Mouse (Mus musculus) stomach, postnatal 0 days (tissue): ENCODE data around the gene E2f4. TPM values are rescaled to one million over a fixed set of nuclear protein-coding genes. Genes with fewer than 3 reads are reported as not detected.
A peak's percentile ranks its signal among the peaks of the same experiment; 100 is the strongest.

ENCODE experiments used
- ATAC-seq: fragments of 200-750 bp; cut with Nextera tagmentation; 2 replicates; pipeline ENCODE4 v1.8.0; 2017; ENCODE audit not compliant: low FRiP score, low TSS enrichment
- DNase-seq: peaks from one replicate; pipeline ENCODE4 v3.0.0-alpha.2; 2016; ENCODE audit warnings: low spot score
- H3K27ac ChIP-seq: fragments of 300-500 bp; sonication (generic); replicated peaks from 2 replicates; pipeline ENCODE4 v1.5.1; 2014; ENCODE audit warnings: mild to moderate bottlenecking, control low read depth
- H3K27me3 ChIP-seq: fragments of 300-500 bp; sonication (generic); 2 replicates; pipeline ENCODE4 v1.6.1; 2014; ENCODE audit warnings: low read length; ENCODE audit not compliant: control insufficient read depth, insufficient read depth
- H3K36me3 ChIP-seq: fragments of 300-500 bp; sonication (generic); 2 replicates; pipeline ENCODE4 v1.6.1; 2014; ENCODE audit warnings: low read length, mixed read lengths; ENCODE audit not compliant: control insufficient read depth, insufficient read depth
- H3K4me1 ChIP-seq: fragments of 300-500 bp; sonication (generic); replicated peaks from 2 replicates; pipeline ENCODE4 v1.6.1; 2014; ENCODE audit warnings: antibody characterized with exemption; ENCODE audit not compliant: control insufficient read depth, insufficient read depth
- H3K4me2 ChIP-seq: fragments of 300-500 bp; sonication (generic); replicated peaks from 2 replicates; pipeline ENCODE4 v1.6.1; 2014; ENCODE audit warnings: low read depth, mild to moderate bottlenecking, control low read depth, moderate library complexity
- H3K4me3 ChIP-seq: fragments of 300-500 bp; sonication (generic); 2 replicates; pipeline ENCODE4 v1.5.1; 2014; ENCODE audit warnings: low read depth, low read length, control low read depth
- H3K9ac ChIP-seq: fragments of 300-500 bp; sonication (generic); 2 replicates; pipeline ENCODE4 v1.6.1; 2014; ENCODE audit warnings: mild to moderate bottlenecking, low read length, control low read depth, mixed read lengths
- H3K9me3 ChIP-seq: fragments of 300-500 bp; sonication (generic); 2 replicates; pipeline ENCODE4 v1.6.1; 2016; ENCODE audit warnings: low read length; ENCODE audit not compliant: control insufficient read depth
- CTCF ChIP-seq: IDR thresholded peaks from 2 replicates; pipeline ENCODE4 v1.5.1; 2016; ENCODE audit warnings: antibody characterized with exemption, low read depth, mild to moderate bottlenecking, moderate library complexity
- EP300 ChIP-seq: optimal IDR thresholded peaks from 2 replicates; pipeline ENCODE3; 2016; ENCODE audit warnings: antibody characterized with exemption
- WGBS: fragments of 180-500 bp; shearing (Covaris S2); extraction: QIAGEN DNeasy Blood & Tissue Kit; methylation state at CpG from one replicate; pipeline ENCODE4 v1.1.7; 2014; 5-methylcytosine and 5-hydroxymethylcytosine counted together
- polyA plus RNA-seq: library from polyadenylated mRNA; unstranded; fragments of >200 nt; fragmentation: Nextera tagmentation; extraction: Ambion mirVana; gene quantifications from 2 replicates; pipeline ENCODE4 v1.2.1, GENCODE M21; 2015

The E2f4 gene
- polyA plus RNA-seq, 1 experiment from 2014 or later = 31.0 TPM

- H3K36me3 ChIP-seq = peaks cover 25% of the 10 kb centered on the region
- DNase-seq (no peak), ATAC-seq (peak; percentile 19)
- peak overlapping the region; percentile 90 for H3K4me2 ChIP-seq
- peaks cover 12% of the 10 kb centered on the region for H3K4me1 ChIP-seq
- TF ChIP-seq EP300 (no peak), CTCF (no peak)
- peak overlapping the region; percentile 87 for H3K4me3 ChIP-seq
- H3K9me3 ChIP-seq = no peaks in the 10 kb centered on the region
- peak overlapping the region; percentile 82 for H3K9ac ChIP-seq
- peak overlapping the region; percentile 65; the same call in 1 of the 2 replicates for H3K27ac ChIP-seq
- H3K27me3 ChIP-seq = no peaks in the 10 kb centered on the region
- WGBS = under 1% methylated on average over 12 of the region's 12 CpGs
These were observed 28.2 kb downstream of the E2f4 start for GRCm38 (mm10) chr8:105325641-105326093.

GRCm38 (mm10) chr8:105326141-105326672 is 28.7 kb downstream of the E2f4 start, which contains the start of the genes Lrrc29 and Tmem208:
Lrrc29 (minus strand) TSS chr8:105326278.
Tmem208 (plus strand) TSS chr8:105326354.
- DNase-seq = peak; percentile 97
- peak within 1 kb of the TSS; percentile 87 for H3K4me3 ChIP-seq
- no peaks in the 10 kb centered on the region for H3K27me3 ChIP-seq

GRCm38 (mm10) chr8:105326968-105327367 is 29.5 kb downstream of the E2f4 start:
- 34% methylated on average over 6 of the region's 6 CpGs for WGBS

More at GRCm38 (mm10) chr8:105326141-105326672, 28.7 kb downstream of the E2f4 start, which contains the start of the genes Lrrc29 and Tmem208:
- ATAC-seq = peak; percentile 92
- Histone ChIP-seq H3K9ac (peak within 1 kb of the TSS; percentile 82), H3K4me2 (peak within 1 kb of the TSS; percentile 90), H3K9me3 (no peaks in the 10 kb centered on the region), H3K27ac (peak within 1 kb of the TSS; percentile 82), H3K4me1 (peaks cover 12% of the 10 kb centered on the region), H3K36me3 (peaks cover 25% of the 10 kb centered on the region)
- TF ChIP-seq EP300 (no peak), CTCF (peak; percentile 74)
- WGBS = under 1% methylated on average over 36 of the region's 36 CpGs

GRCm38 (mm10) chr8:105330325-105330724 is 32.9 kb downstream of the E2f4 start:
- Histone ChIP-seq H3K9me3 (no peaks in the 10 kb centered on the region), H3K4me1 (peaks cover 11% of the 10 kb centered on the region), H3K27ac (no peak overlapping the region), H3K4me2 (no peak overlapping the region), H3K27me3 (no peaks in the 10 kb centered on the region), H3K4me3 (no peak overlapping the region), H3K9ac (no peak overlapping the region), H3K36me3 (peaks cover 40% of the 10 kb centered on the region)
- TF ChIP-seq CTCF = no peak
- TF ChIP-seq EP300 = no peak
- WGBS = 93% methylated on average over 12 of the region's 12 CpGs
- DNase-seq (no peak), ATAC-seq (no peak)

More at GRCm38 (mm10) chr8:105326968-105327367, 29.5 kb downstream of the E2f4 start:
- peak overlapping the region; percentile 68 for H3K9ac ChIP-seq
- no peaks in the 10 kb centered on the region for H3K27me3 ChIP-seq
- H3K27ac ChIP-seq = peak overlapping the region; percentile 82
- DNase-seq (peak; percentile 19), ATAC-seq (no peak)
- peak overlapping the region; percentile 87 for H3K4me3 ChIP-seq
- H3K4me2 ChIP-seq = peak overlapping the region; percentile 90
- TF ChIP-seq EP300 (no peak), CTCF (no peak)
- H3K9me3 ChIP-seq = no peaks in the 10 kb centered on the region
- peaks cover 30% of the 10 kb centered on the region for H3K36me3 ChIP-seq
- H3K4me1 ChIP-seq = peaks cover 12% of the 10 kb centered on the region

- H3K9ac ChIP-seq = no peak overlapping the region
- H3K4me1 ChIP-seq = peaks cover 7% of the 10 kb centered on the region; the same call in 1 of the 2 replicates
- no peak overlapping the region for H3K27ac ChIP-seq
- H3K27me3 ChIP-seq = no peaks in the 10 kb centered on the region
- no peak overlapping the region for H3K4me2 ChIP-seq
- no peak overlapping the region for H3K4me3 ChIP-seq
- no peaks in the 10 kb centered on the region for H3K9me3 ChIP-seq
- no peak for DNase-seq
- peaks cover 49% of the 10 kb centered on the region for H3K36me3 ChIP-seq
- ATAC-seq = no peak
- no peak for TF ChIP-seq CTCF
- TF ChIP-seq EP300 = no peak
- 96% methylated on average over 22 of the region's 22 CpGs for WGBS
These were observed 34.0 kb downstream of the E2f4 start for GRCm38 (mm10) chr8:105331469-105331868.

- no peak overlapping the region for H3K4me3 ChIP-seq
- H3K27me3 ChIP-seq = no peaks in the 10 kb centered on the region
- no peaks in the 10 kb centered on the region for H3K9me3 ChIP-seq
- ATAC-seq (no peak), DNase-seq (no peak)
- peaks cover 52% of the 10 kb centered on the region for H3K36me3 ChIP-seq
- peaks cover 5% of the 10 kb centered on the region; the same call in 1 of the 2 replicates for H3K4me1 ChIP-seq
- no peak overlapping the region for H3K4me2 ChIP-seq
- no peak for TF ChIP-seq EP300
- TF ChIP-seq CTCF = no peak
- H3K9ac ChIP-seq = no peak overlapping the region
- 92% methylated on average over 9 of the region's 9 CpGs for WGBS
- no peak overlapping the region for H3K27ac ChIP-seq
These were observed 34.5 kb downstream of the E2f4 start for GRCm38 (mm10) chr8:105331931-105332330.
